Mouse (Mus musculus): ENCODE results near the gene Snai3. TPM values are rescaled to one million over a fixed set of nuclear protein-coding genes. Genes with fewer than 3 reads are reported as not detected.

Gene Snai3
- polyA plus RNA-seq, 1 experiment from 2014 or later = 0.34 TPM

DNA sequence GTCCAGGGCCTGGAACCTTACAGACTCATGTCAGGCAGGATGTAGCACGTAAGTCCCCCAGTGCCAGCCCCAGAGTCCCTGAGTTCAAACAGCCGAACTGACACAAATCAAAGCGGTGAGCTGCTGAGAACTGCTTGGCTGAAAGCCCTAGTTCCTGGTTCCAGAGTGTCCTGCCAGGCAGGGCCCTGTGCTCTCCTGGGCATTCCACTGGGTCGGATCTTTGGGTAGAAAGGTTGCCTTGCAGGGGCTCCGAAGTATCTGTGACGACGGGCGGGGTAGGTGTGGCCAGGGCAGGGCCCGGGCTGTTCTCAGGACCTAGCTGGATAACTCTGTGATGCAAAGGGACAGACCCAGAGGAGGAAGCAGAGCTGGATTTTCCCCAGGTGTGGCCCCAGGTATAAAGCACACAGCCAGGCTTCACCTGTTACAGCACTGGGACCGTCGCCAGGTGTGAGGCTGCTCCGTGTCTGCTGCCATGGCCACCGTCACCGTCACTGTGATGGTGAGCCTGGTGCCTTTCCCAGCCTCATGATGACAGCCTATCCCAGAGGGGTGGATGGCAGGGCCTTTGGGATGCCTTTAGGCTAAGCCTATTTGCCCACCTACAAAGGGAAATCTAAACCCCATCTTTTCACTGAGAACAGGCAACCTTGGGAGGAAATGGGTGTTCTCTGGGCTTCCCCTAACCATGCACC is 39.0 kb downstream of the Snai3 start, which contains the start of gene Il17c:
Il17c (plus strand) TSS at position 645 of the 695 bp plus-strand sequence.
- H3K4me2 ChIP-seq (ENCODE audit: low read depth, low read length) = no peak within 1 kb of the TSS
- H3K4me3 ChIP-seq (ENCODE audit: low read depth, low read length) = no peak within 1 kb of the TSS
- H3K36me3 ChIP-seq (replicated peaks; ENCODE audit: control insufficient read depth, insufficient read depth, low read depth, low read length) = peaks cover 2% of the 10 kb centered on the region
- H3K4me1 ChIP-seq (ENCODE audit: control insufficient read depth, insufficient read depth, low read length) = no peaks in the 10 kb centered on the region
- DNase-seq (ENCODE audit: low spot score) (no peak), ATAC-seq (replicated peaks; ENCODE audit: insufficient number of reproducible peaks, low FRiP score, low TSS enrichment, low read depth) (no peak)
- 84% methylated on average over 14 of the region's 14 CpGs for WGBS
- no peaks in the 10 kb centered on the region for H3K27me3 ChIP-seq (ENCODE audit: control insufficient read depth, insufficient read depth, low read length)
- H3K9me3 ChIP-seq (replicated peaks; ENCODE audit: control insufficient read depth, low read length) = no peaks in the 10 kb centered on the region
- H3K9ac ChIP-seq (replicated peaks; ENCODE audit: low read length) = no peak within 1 kb of the TSS
- H3K27ac ChIP-seq (replicated peaks; ENCODE audit: low read depth, low read length) = no peak within 1 kb of the TSS

DNA sequence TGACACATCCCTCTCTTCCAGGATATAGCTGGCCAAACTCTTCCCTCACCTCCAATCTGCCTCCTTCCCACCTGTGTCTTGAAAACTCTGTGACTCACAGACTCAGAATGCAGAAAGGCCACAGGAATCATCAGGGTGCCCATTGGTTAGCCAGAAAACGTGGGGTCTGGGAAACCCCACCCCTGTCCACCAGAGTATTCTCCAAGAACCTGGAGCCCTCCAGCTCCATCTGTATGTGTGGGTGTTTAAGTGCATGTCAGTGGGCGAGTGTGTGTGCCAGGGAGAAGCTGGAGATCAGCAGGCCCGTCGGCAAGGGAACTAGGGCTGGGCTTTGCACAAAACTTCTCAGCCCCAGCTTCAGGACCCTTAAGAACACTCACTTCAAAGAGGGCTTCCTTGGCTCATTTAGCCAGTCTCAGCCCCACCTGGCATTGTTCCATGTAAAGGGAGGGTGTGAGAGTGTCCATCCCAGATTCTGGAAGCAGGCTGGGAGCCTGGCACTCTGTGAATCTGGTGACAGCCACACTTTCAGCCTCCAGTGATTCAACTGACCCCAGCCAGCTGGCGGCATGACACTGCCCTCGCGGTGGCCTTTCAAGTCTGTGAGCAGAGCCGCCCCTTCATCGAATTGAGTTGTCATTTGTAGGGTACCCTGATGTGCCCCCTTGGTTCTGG is 40.5 kb downstream of the Snai3 start:
- no peaks in the 10 kb centered on the region for H3K27me3 ChIP-seq (ENCODE audit: control insufficient read depth, insufficient read depth, low read length)
- H3K27ac ChIP-seq (replicated peaks; ENCODE audit: low read depth, low read length) = no peak overlapping the region
- no peak overlapping the region for H3K4me2 ChIP-seq (ENCODE audit: low read depth, low read length)
- H3K4me1 ChIP-seq (ENCODE audit: control insufficient read depth, insufficient read depth, low read length) = no peaks in the 10 kb centered on the region
- no peak for DNase-seq (ENCODE audit: low spot score)
- ATAC-seq (replicated peaks; ENCODE audit: insufficient number of reproducible peaks, low FRiP score, low TSS enrichment, low read depth) = no peak
- H3K9ac ChIP-seq (replicated peaks; ENCODE audit: low read length) = no peak overlapping the region
- no peaks in the 10 kb centered on the region for H3K9me3 ChIP-seq (replicated peaks; ENCODE audit: control insufficient read depth, low read length)
- 70% methylated on average over 9 of the region's 9 CpGs for WGBS
- peaks cover 3% of the 10 kb centered on the region for H3K36me3 ChIP-seq (replicated peaks; ENCODE audit: control insufficient read depth, insufficient read depth, low read depth, low read length)
- H3K4me3 ChIP-seq (ENCODE audit: low read depth, low read length) = no peak overlapping the region

DNA sequence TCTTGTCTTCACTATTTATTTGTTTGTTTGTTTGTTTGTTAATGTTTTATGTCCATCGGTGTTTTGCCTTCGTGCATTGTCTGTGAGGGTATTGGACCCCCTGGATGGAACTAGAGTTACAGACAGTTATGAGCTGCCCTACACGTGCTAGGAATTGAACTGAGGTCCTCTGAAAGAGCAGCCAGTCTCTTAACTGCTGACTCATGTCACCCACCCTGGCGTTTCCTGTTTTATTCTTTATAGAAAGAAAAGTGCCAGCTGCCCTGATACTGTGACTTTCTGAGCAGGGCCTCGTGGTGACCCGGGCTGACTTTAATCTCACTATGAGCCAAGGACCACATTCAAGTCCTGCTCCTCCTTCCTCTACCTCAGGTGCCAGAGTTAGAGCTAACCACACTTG is 45.0 kb downstream of the Snai3 start:
- no peak overlapping the region for H3K9ac ChIP-seq (replicated peaks; ENCODE audit: low read length)
- no peak for ATAC-seq (replicated peaks; ENCODE audit: insufficient number of reproducible peaks, low FRiP score, low TSS enrichment, low read depth)

DNA sequence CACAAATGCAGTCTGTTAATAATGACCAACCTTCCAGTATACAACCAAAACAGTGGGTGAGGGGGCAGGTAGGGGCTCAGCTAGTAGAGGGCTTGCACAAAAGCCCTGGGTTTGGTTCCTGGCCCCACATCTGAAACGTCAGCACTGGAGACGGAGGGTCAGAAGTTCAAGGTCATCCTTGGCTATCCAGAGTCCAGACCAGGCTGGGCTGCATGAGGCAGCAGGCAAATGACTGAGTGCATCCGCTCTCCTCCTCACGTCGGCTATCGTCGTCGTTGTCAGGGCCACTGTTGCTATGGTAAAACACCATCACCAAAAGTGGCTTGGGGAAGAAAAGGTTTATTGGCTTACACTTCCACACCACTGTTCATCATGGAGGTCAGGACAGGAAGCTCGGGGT is 46.2 kb downstream of the Snai3 start:
- WGBS = 90% methylated on average over 9 of the region's 9 CpGs
- H3K9me3 ChIP-seq (replicated peaks; ENCODE audit: control insufficient read depth, low read length) = no peaks in the 10 kb centered on the region
- H3K4me2 ChIP-seq (ENCODE audit: low read depth, low read length) = no peak overlapping the region
- H3K27ac ChIP-seq (replicated peaks; ENCODE audit: low read depth, low read length) = no peak overlapping the region
- DNase-seq (ENCODE audit: low spot score) (no peak), ATAC-seq (replicated peaks; ENCODE audit: insufficient number of reproducible peaks, low FRiP score, low TSS enrichment, low read depth) (no peak)
- no peaks in the 10 kb centered on the region for H3K27me3 ChIP-seq (ENCODE audit: control insufficient read depth, insufficient read depth, low read length)
- H3K9ac ChIP-seq (replicated peaks; ENCODE audit: low read length) = no peak overlapping the region
- H3K36me3 ChIP-seq (replicated peaks; ENCODE audit: control insufficient read depth, insufficient read depth, low read depth, low read length) = peaks cover 19% of the 10 kb centered on the region
- no peak overlapping the region for H3K4me3 ChIP-seq (ENCODE audit: low read depth, low read length)
- no peaks in the 10 kb centered on the region for H3K4me1 ChIP-seq (ENCODE audit: control insufficient read depth, insufficient read depth, low read length)

More for the DNA sequence above, 45.0 kb downstream of the Snai3 start:
- WGBS = 91% methylated on average over 6 of the region's 6 CpGs
- no peak overlapping the region for H3K27ac ChIP-seq (replicated peaks; ENCODE audit: low read depth, low read length)
- H3K9me3 ChIP-seq (replicated peaks; ENCODE audit: control insufficient read depth, low read length) = no peaks in the 10 kb centered on the region
- H3K36me3 ChIP-seq (replicated peaks; ENCODE audit: control insufficient read depth, insufficient read depth, low read depth, low read length) = peaks cover 15% of the 10 kb centered on the region
- no peak for DNase-seq (ENCODE audit: low spot score)
- H3K4me1 ChIP-seq (ENCODE audit: control insufficient read depth, insufficient read depth, low read length) = no peaks in the 10 kb centered on the region
- no peaks in the 10 kb centered on the region for H3K27me3 ChIP-seq (ENCODE audit: control insufficient read depth, insufficient read depth, low read length)
- no peak overlapping the region for H3K4me3 ChIP-seq (ENCODE audit: low read depth, low read length)
- H3K4me2 ChIP-seq (ENCODE audit: low read depth, low read length) = no peak overlapping the region

DNA sequence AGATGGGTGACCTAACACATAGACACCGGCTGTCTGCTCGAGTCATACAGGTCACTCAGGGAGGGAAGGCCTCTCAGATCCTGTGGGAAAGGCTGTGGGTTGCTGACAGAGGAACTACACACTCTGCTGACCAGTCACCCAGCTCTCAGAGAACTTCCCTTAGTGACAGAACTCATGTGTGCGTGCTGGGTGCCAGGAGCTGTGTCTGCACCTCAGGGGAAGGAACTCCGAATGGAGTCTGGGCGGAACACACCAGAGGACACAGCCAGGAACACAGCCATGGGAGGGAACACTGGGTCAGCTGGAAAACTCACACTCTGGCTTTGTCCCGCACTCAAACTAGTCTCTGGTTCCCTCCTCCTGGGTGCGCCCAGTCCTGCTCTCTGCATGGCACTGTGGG is 52.9 kb downstream of the Snai3 start:
- Histone ChIP-seq H3K4me2 (ENCODE audit: low read depth, low read length) (no peak overlapping the region), H3K9ac (replicated peaks; ENCODE audit: low read length) (no peak overlapping the region), H3K36me3 (replicated peaks; ENCODE audit: control insufficient read depth, insufficient read depth, low read depth, low read length) (peaks cover 27% of the 10 kb centered on the region), H3K9me3 (replicated peaks; ENCODE audit: control insufficient read depth, low read length) (no peaks in the 10 kb centered on the region), H3K4me1 (ENCODE audit: control insufficient read depth, insufficient read depth, low read length) (no peaks in the 10 kb centered on the region), H3K27me3 (ENCODE audit: control insufficient read depth, insufficient read depth, low read length) (no peaks in the 10 kb centered on the region), H3K27ac (replicated peaks; ENCODE audit: low read depth, low read length) (no peak overlapping the region), H3K4me3 (ENCODE audit: low read depth, low read length) (no peak overlapping the region)
- WGBS = 94% methylated on average over 7 of the region's 7 CpGs
- ATAC-seq (replicated peaks; ENCODE audit: insufficient number of reproducible peaks, low FRiP score, low TSS enrichment, low read depth) (no peak), DNase-seq (ENCODE audit: low spot score) (no peak)

DNA sequence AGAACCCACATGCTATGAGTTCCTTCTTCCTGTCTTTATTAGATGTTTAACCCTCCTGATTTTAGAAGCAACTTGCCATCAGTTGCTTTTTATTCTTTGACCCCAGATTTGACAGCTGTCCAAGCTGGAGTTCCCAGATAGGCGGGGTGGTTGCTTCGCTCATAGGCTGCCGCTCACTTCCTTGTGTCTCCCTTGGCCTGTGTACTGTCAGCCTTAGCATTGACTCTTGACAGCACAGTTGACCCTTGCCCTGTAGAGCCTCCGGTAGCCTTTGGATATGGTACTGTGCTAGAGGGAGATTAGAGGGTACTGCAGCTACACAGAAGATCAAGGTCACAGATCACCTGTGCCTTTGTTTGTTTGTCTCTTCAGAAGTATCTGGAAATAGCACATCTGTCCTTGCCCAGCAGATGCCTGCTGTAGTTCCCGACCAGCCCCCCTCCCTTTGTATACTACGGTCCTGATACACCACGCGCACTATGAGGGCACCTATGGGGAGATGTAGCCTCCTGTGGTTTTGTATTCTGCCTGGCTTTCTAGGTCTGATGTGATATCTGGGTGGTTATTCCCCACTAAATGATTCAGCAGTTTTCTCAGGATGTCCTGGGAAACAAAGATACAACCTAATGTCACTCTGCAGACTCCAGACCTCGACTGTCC is 55.3 kb downstream of the Snai3 start:
- ATAC-seq (replicated peaks; ENCODE audit: insufficient number of reproducible peaks, low FRiP score, low TSS enrichment, low read depth) (no peak), DNase-seq (ENCODE audit: low spot score) (no peak)
- Histone ChIP-seq H3K4me1 (ENCODE audit: control insufficient read depth, insufficient read depth, low read length) (no peaks in the 10 kb centered on the region), H3K27me3 (ENCODE audit: control insufficient read depth, insufficient read depth, low read length) (no peaks in the 10 kb centered on the region), H3K9ac (replicated peaks; ENCODE audit: low read length) (no peak overlapping the region), H3K4me3 (ENCODE audit: low read depth, low read length) (no peak overlapping the region), H3K9me3 (replicated peaks; ENCODE audit: control insufficient read depth, low read length) (no peaks in the 10 kb centered on the region), H3K36me3 (replicated peaks; ENCODE audit: control insufficient read depth, insufficient read depth, low read depth, low read length) (peaks cover 35% of the 10 kb centered on the region), H3K4me2 (ENCODE audit: low read depth, low read length) (no peak overlapping the region), H3K27ac (replicated peaks; ENCODE audit: low read depth, low read length) (no peak overlapping the region)
- WGBS = 91% methylated on average over 9 of the region's 9 CpGs

Small RNA genes within 50 kb of the gene (microRNA-seq; reads per million reads assigned to microRNA genes)
- not detected for gene Gm24366 (ENCODE audit: borderline number of aligned reads)

Other genes with a start within 250 kb of the Snai3 start
- 1.5 and 1.8 TPM in 2 replicates for gene Zfpm1, start 178.6 kb downstream of the Snai3 start, polyA plus RNA-seq (2014; fragmentation: Nextera tagmentation; extraction: Ambion mirVana)
- gene Trhr2, start 100.0 kb downstream of the Snai3 start, polyA plus RNA-seq (2014; fragmentation: Nextera tagmentation; extraction: Ambion mirVana) = not detected in 2 replicates
- gene Zc3h18, start 84.1 kb downstream of the Snai3 start, polyA plus RNA-seq (2014; fragmentation: Nextera tagmentation; extraction: Ambion mirVana) = 39.3 and 40.1 TPM in 2 replicates
- gene Il17c, start 38.7 kb downstream of the Snai3 start, polyA plus RNA-seq (2014; fragmentation: Nextera tagmentation; extraction: Ambion mirVana) = not detected in 2 replicates
- 62.2 and 63.5 TPM in 2 replicates for gene Cyba, start 27.8 kb downstream of the Snai3 start, polyA plus RNA-seq (2014; fragmentation: Nextera tagmentation; extraction: Ambion mirVana)
- gene Mvd, start 17.3 kb downstream of the Snai3 start, polyA plus RNA-seq (2014; fragmentation: Nextera tagmentation; extraction: Ambion mirVana) = 41.0 and 42.2 TPM in 2 replicates
- 26.6 and 27.4 TPM in 2 replicates for gene Rnf166, start 15.3 kb upstream of the Snai3 start, polyA plus RNA-seq (2014; fragmentation: Nextera tagmentation; extraction: Ambion mirVana)
- gene Ctu2, start 15.4 kb upstream of the Snai3 start, polyA plus RNA-seq (2014; fragmentation: Nextera tagmentation; extraction: Ambion mirVana) = 66.8 and 75.5 TPM in 2 replicates
- 3.4 and 5.9 TPM in 2 replicates for gene Piezo1, start 90.6 kb upstream of the Snai3 start, polyA plus RNA-seq (2014; fragmentation: Nextera tagmentation; extraction: Ambion mirVana)
- 31.6 and 32.1 TPM in 2 replicates for gene Cdt1, start 107.3 kb upstream of the Snai3 start, polyA plus RNA-seq (2014; fragmentation: Nextera tagmentation; extraction: Ambion mirVana)
- gene Aprt, start 116.2 kb upstream of the Snai3 start, polyA plus RNA-seq (2014; fragmentation: Nextera tagmentation; extraction: Ambion mirVana) = 246 and 268 TPM in 2 replicates
- gene Galns, start 150.7 kb upstream of the Snai3 start, polyA plus RNA-seq (2014; fragmentation: Nextera tagmentation; extraction: Ambion mirVana) = 4.3 and 6.6 TPM in 2 replicates
- 38.1 and 43.6 TPM in 2 replicates for gene Trappc2l, start 150.9 kb upstream of the Snai3 start, polyA plus RNA-seq (2014; fragmentation: Nextera tagmentation; extraction: Ambion mirVana)
- gene Pabpn1l, start 162.0 kb upstream of the Snai3 start, polyA plus RNA-seq (2014; fragmentation: Nextera tagmentation; extraction: Ambion mirVana) = not detected in 2 replicates
- gene Cbfa2t3, start 238.4 kb upstream of the Snai3 start, polyA plus RNA-seq (2014; fragmentation: Nextera tagmentation; extraction: Ambion mirVana) = 1.9 and 2.1 TPM in 2 replicates

Measured in embryonic facial prominence, embryonic 11.5 days (tissue).